Mouse (Mus musculus): Measurements from ENCODE around the gene Hip1.

The Hip1 gene

DNA sequence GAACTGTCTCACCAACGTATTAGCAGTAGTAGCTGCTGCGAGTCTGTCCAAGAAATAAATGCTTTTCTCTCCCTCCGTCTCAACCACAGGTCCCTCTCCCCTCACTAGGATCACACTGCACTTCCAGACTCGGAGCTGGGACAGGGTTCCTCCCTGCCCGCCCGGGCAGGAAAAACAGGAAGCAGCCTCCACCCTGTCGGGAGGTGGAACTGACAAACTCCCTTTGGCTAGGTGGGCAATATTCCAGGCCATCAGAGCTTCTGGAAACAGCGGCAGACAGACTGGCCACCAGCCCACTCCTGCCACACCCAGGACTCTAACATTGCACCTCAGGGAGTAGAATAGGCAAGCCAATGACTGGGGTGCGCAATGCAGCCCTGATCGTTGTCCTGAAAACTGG lies 11.5 kb downstream of the Hip1 start:
- DNase-seq (ENCODE audit: low spot score in 2 of 2), result peak; percentile 14 to 50

DNA sequence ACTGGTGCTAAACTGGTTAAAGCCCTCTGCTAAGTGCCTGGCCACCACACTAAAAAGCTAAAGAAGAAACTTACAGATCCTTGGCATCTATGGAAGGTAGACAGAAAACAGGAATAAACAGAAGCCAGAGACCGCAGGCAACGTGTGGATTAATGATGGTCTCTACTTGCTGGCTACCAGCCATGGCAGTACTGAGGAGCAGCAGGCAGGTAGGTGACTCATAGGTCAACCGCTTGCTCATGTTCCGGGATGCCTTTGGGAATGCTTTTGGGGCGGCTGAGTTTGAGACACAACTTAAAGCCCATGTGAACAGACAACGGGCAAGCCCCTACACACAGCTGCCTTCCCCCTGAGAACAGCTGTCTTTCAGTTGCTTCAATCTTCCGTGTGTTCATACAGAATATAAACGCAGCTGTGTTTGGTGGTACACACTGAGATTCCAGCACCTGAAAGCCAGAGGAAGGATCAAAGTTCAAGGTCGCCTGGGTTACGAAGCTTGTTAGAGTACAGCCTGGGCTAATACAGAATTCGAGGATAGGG lies 13.5 kb downstream of the Hip1 start:
- no peak for DNase-seq (ENCODE audit: low spot score in 2 of 2)

DNA sequence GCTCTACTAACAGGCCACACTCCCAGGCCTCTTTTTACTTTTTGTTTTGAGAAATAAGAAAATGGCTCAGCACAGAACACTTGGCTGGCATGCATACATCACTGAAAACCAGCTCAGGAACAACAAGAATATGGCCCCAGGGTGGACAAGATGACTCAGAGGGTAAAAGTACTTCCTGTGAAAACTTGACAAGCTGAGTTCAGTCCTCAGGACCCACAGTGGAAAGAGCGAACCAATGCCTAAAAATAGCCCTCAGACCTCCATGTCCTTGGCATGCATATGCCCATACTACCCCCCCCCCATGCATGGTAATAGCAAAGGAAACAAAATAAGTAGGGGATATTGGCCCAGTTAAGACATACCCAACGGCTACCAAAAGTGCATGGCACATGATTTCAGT lies 15.0 kb downstream of the Hip1 start:
- DNase-seq (ENCODE audit: low spot score in 2 of 2), result no peak

DNA sequence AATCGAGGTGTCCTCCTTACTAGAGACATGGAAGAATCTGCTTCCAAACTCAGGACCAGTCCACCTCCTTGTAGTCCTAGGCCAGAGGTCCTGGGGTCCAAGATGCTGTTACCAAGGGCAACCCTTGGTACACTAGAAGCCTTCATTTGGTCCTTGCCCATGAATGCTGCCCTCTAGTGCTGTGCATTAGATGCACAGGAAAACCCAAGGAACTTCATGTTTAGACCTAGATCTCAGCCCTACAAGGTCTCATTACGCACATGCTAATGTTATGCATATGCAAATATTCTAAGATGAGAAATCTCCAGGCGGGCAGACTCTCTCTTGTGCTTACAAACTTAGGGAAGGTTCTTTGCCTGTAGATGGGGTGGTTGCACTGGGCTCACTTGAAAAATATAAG lies 15.6 kb downstream of the Hip1 start:
- no peak for DNase-seq (ENCODE audit: low spot score in 2 of 2)

DNA sequence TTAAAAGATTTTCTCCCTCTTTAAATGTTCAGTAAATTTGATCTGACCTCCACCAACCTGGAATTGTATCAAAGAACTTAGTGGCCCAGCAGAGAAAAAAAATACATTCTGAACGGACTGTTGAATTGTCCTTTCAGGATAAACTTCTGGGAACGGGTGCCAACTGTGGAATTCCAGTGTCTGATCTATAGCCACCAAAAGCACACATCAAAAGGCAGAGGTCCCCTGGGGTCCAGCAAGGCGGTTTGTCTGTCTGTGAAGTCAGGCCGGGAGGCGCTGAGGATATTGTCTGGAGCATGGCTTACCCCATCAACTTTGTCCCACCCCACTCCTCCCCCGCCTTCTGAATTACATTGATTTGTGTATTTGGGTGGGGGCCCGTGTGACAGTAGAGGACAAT lies 16.9 kb downstream of the Hip1 start:
- DNase-seq (ENCODE audit: low spot score in 2 of 2), result no peak

DNA sequence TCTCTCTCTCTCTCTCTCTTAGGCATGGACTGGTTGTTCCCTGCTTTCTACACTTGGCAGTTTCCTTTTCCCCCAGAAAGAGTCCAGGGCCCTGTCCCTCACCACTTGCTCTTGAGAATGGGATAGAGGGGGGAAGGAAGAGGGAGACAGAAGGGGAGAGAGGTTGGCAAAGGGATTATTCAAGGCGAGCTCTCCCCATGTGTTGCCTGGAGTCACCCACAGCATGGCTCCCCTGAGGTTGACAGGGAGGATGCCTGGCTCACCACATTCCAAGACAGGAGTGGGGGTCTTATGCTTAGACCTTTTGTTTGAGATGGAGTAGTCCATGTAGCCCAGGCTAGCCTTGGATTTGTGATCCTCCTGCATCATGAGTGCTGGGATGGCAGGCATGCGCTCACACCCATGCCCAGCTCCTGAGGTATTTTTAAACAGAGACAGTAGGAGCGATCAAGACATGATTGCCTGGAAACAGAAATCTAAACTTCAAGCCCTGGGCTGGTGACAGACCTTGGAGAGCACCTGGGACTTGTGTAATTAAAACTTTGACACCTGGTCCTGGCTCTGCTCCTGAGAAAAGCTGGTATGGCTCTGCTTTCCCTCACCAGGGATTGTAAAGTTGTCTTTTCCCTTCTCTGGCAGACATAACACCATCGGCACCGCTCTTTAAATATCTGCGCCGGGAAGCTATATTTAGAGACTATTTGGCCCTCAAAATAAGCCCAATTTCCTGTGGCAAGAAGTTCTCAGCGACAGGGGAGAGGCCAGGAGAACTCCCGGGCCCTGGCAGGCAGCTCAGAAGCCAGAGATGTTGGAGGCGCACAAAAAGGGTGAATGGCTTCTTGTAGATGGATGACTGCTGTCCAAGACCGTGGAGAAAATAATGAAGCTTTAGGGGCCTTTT lies 20.0 kb downstream of the Hip1 start:
- no peak for DNase-seq (ENCODE audit: low spot score in 2 of 2)

DNA sequence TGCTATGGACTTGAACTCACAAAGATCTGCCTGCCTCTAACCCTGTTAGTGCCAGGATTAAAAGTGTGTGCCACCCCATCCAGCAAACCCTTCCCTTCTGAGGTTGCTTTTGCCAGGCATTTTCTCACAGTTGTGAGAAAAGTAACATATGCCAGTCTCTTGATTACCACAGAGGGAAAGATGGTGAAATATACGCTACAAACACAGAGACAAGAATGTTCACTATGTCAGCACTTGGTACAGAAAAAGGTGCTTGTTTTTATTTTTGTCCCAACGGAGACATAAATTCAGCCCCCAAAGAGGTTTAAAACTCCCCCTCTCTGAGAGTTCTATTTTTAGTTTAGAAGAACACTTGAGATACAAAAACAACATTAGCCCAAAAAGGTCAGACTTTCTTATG lies 20.8 kb downstream of the Hip1 start:
- no peak for DNase-seq (ENCODE audit: low spot score in 2 of 2)

DNA sequence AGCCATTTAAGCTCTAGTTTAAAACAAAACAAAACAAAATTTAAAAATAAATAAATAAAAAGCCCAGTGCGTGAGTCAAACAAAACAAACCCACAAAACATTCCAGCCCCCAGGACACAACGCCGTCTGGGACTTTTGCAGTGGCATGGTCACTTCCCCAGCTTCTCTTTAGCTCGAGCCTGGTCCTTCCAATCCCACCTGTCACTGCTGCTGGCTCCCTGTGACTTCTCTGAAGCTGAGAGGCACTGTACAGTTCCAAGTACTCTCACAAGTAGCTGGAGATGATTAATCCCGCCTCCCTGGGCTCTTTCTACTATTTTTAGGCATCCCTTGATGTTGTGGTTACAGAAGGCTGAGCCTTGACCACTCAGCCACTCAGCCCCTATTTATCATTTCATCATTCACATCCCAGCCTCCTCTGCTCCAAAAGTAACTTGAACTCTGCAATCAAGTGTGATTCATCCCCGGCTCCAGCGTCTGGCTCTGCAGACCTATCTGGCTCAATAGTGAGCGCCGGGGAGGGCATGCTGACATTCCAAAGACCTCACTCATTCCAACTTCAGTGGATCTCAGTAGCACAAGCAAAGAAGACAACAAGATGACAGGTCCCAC lies 22.7 kb downstream of the Hip1 start:
- DNase-seq (ENCODE audit: low spot score in 2 of 2), result peak in 1 of 2 experiments; percentile 43

DNA sequence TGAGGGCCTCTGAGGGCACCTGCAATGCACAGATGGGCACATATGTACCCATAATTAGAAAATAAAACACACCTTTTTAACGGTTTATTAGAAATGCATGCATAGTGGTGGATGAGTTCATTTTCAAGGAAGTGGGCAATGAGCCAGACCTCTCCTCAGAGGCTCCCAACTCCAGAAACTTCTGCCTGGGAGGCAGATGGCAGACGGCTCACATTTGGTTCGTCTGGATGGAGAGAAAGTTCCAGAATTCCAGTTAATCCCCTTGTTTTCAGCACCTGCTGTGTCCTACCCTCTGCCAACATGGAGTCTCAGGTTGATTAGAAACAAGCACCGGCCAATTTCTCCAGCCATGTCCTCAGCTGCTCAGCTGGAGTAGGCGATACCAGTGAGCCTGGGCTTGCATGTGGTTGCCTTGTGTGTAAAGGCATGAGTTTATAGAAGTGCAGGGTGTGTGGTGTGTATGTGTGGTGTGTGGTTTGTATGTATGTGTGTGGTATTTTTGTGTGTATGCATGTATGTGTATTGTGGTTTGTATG lies 27.5 kb downstream of the Hip1 start:
- DNase-seq (ENCODE audit: low spot score in 2 of 2), result no peak

DNA sequence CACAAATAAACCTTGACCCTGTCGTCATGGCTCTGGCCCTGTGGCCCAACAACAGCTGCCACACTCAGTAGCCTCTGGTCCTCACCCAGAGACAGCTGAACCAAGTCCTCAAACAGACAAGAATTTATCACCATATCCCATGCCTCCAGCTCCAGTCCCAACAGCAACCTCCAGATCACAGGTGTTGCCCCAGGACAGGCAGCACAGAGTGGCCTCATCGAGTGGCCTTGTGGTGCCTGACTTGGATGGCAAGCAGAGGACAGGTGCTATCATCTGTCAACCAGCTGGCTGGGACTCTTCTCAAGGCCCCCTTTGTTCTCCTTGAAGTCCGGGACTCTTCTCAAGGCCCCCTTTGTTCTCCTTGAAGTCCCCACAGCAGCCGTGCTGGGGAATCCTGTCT lies 31.8 kb downstream of the Hip1 start:
- DNase-seq (ENCODE audit: low spot score in 2 of 2), result no peak

DNA sequence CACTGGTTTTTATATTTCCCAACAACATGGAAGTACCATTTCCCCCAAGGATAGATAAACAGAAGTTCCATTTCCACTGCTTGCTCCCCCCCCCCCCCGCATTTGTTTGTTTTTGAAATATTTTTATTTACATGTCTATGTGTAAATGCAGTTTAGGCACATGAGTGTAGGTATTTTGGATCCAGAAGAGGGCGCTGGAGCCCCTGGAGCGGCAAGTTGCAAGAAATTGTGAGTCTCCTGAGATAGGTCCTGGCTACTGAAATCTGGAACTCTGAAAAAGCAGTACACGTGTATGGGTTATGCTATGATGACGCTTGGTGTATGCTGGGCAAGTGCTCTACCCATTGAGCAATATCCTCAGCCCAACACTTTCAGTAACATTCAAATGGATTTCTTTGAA lies 33.8 kb downstream of the Hip1 start:
- no peak for DNase-seq (ENCODE audit: low spot score in 2 of 2)

DNA sequence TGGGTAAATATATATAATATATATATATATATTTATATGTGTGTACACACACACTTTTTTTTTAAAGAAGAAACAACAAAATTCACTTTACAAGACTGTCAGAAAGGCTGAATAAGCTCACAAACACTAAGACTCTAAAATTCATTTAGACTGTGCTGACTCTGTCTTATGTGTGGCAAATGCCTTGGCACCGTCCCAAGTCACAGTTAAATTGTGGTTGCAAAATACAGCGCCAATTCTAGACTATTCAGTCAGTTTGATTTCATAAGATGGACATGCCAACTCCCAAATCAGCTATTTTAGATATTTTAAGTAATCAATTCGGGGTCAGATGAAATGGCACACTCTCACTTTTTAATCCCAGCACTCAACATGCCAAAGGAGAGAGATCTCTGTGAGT lies 36.6 kb downstream of the Hip1 start:
- DNase-seq (ENCODE audit: low spot score in 2 of 2), result no peak

DNA sequence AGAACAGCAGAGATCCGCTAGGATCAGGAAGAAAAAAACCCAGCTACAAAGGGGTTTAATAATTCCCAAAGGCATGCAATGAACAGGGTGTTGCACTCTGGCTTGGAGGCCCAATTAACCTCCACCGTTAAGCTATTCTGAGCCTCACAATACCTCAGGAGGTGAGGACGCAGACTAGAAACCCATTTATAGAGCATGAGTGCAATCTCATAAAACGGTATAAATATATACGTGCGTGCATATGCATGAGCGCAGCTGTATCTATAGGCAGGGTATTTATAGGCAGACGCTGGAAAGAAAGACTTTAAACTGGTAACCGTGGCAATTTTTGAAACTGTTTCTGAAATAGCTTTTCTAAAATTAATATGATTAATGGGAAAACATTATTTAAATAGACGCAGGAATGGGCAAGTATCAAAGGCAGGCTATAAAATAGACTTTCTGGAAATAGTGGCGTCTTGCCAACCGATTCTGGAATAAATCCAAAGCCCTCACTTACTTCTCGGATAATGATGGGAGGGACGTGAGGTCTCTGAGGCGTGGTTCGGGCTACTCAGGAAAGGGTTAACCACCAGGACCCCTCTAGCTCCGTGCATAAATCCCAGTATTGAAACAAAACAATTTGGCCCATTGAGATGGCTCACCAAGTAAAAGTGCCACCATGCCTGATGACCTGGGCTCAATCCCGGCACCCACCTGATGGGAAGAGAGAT lies 37.2 kb downstream of the Hip1 start:
- DNase-seq (ENCODE audit: low spot score in 2 of 2), result no peak

DNA sequence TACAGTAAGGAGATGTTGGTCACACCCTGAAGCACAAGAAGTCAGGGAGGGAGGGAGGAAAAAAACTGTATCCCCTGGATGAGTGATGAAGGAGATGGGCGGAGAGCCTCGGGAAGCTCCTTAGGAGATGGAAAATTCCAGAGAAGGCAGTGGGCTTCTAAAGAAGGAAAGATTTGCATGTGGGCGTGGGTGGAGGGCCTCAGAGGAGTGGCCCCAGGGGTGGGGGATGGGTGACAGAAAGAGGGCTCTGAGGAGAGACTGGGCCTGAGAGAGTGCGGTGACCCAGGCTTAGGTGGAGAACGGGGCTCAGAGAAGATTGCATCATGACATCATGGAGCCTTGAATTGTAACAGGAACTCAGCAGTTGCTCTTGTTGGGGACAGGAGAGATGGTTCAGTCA lies 39.5 kb downstream of the Hip1 start:
- DNase-seq (ENCODE audit: low spot score in 2 of 2), result no peak

DNA sequence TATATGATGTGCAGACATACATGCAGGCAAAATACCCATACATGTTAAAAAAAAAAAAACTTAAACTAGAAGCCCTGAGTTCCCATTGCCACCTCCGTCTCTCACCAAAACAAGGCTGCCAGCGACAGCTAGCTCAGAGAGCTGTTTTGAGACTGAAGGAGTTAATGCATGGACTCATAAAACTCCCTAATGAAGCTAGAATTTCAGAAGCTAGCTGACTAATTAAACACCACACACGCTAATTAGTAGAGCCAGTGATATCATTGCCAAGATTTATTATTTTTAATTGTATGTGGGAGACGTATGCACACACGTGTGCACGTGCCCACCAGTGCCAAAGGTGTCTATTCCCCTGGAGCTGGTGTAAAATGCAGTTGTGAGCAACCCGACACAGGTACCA lies 42.0 kb downstream of the Hip1 start:
- no peak for DNase-seq (ENCODE audit: low spot score in 2 of 2)

DNA sequence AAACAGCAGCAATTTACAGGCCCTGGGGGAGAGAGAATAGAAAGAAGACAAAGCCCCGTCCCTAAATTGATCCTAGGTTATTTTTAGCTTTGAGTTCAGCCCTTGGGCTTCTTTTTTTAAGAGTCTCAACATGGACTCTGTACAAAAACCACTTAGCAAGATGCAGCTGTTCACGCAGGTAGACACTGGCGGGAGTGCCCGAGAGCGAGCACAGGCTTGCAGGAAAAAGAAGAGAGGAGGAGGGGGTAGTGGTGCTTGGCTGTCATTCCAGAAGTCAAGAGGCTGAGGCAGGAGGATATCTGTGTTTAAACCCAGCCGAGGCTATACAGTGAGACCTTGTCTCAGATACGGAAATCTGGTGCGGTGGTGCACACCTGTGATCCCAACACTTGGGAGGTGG lies 42.9 kb downstream of the Hip1 start:
- no peak for DNase-seq (ENCODE audit: low spot score in 2 of 2)

DNA sequence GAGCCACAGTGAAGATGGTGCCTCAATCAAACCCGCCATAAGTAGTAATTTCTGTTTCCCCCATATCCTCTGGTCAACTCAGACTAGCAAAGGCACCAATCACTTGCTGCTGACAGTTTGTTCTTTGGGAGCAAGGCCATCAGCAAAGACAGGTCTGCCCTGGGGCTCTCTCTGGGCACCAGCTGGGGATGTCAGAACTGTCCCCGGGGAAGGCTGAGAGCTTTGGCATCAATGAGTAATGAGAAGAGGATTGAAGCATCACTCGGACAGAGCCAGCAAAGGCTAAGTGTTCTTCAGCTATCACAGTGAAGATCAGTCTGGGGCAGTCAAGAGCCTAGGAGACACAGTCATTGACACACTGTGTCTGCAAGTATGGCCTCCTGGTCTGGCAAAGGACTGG lies 46.0 kb downstream of the Hip1 start:
- DNase-seq (ENCODE audit: low spot score in 2 of 2), result no peak

DNA sequence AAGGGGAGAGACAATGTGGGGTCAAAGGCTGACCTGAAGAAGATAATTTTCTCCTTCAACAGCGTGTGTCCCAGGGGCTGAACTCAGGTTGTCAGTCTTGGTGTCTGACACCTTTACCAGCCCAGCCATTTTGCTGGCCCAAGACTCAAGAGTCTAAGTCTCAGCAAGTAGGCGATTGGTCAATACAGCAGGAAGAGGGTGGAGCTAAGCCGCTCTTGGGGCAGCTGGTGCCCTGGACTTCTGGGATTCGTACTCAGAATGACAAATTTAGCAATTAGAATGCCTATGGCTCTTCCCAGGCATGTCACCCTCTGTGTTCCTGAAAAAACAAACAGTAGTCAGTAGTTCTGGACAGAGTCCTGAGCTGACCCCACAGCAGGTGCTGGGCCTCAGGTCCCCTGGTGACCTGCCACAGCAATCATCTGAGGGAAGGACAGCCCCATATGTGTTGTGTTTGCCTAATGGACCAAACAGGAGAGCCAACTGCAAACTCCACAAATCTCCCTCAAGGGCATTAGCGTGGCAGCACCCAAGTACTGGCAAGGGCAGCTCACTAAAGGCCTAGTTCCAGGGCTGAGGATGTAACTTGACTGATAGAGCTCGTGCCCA lies 47.5 kb downstream of the Hip1 start:
- DNase-seq (ENCODE audit: low spot score in 2 of 2), result no peak

DNA sequence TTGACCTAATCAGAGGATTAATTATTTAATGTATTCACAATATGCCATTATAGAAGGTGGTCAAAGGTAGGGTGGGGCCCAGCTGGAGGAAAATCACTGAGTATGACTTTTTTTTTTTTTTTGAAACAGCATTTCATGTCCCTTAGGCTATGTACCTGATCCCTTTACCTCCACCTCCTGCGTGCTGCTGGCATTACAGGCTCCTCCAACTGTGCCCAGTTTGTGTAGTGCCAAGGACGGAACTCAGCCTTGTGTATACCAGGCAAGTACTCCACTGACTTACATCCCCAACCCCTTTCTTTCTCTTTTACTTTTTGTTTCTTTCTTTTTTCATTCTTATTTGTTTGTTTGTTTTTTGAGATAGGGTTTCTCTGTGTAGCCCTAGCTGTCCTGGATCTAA lies 48.4 kb downstream of the Hip1 start:
- DNase-seq (ENCODE audit: low spot score in 2 of 2), result no peak

DNA sequence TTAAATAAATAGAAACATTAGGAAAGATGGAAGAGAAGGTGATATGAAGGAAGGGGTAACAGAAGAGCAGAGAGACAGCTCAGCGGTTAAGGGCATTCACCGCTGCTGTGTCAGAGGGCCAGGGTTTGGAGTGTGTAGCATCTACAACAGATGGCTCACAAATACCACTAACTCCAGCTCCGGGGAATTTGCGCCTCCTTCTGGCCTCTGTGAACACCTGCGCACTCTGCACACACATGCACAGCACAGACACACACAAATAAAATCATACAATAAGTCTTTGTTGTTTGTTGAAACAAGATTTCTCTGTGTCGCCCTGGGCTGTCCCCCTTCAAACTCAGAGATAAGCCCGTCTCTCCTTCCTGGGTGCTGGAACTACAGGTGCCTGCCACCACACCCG lies 49.4 kb downstream of the Hip1 start:
- no peak for DNase-seq (ENCODE audit: low spot score in 2 of 2)

DNA sequence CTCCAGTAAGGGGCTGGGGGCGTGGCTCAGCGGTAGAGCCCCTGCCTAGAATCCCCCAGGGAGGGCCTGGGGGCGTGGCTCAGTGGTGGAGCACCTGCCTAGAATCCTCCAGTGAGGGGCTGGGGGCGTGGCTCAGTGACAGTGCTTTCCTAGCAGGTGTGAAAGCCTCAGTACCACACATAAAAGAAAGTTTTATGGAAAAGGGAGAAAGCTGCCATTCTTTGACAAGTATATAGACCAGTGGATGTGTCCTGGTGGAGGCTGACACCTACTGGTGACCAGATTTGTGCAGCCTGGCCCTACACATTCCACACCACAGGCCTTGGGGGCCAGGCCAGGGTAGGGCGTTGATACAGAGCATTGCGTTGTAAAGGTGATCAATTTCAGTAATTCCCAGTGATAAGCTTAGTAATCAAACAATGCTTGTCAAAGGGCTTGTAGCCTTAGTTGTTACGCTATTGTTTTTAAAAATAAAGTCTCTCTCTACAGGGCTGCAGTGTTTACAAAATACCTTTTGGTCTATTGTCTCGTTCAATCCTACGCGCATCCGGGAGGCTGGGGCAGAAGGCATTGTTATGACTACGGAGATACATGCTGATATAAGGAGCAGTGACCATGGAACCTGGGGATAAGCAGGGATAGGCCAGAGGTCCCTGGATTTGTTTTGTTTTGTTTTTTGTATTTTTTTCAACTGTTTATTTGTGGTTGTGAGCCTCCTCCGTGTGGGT lies 50.6 kb downstream of the Hip1 start:
- no peak for DNase-seq (ENCODE audit: low spot score in 2 of 2)

Measured in urinary bladder, adult 18-20 months (tissue).